Mouse (Mus musculus) thymus, adult 18-20 months (tissue): ENCODE measurements around the gene Wfikkn2.

ENCODE experiments used
- DNase-seq, 2 experiments: peaks; one replicate each; pipeline ENCODE4 v3.0.0; 2022; ENCODE audit warnings: mixed read lengths in 2 of 2

The Wfikkn2 gene

GRCm38 (mm10) chr11:94221257-94221656, 24.5 kb downstream of the Wfikkn2 start:
- no peak for DNase-seq

- DNase-seq: no peak
Measured at GRCm38 (mm10) chr11:94216247-94216646, 29.6 kb downstream of the Wfikkn2 start.

DNA sequence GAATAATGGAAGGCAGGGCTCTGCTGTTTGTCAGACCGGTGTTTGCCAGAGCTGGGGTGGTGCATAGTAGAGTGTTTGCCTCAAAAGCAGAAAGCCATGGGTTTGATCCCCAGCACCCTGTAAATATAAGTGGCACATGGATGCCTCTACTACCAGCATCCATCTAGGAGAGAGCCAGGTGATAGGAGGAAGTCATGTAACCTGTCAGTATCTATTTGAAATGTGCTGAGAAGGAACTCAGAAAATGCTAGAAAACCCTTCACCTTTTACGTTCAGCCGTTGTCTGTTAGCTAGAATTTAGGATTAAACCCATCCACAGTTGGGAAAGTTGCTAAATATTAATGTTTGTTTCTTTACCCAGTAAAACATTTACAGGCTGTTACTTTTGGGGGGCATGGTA, 30.2 kb downstream of the Wfikkn2 start:
- no peak for DNase-seq

DNA sequence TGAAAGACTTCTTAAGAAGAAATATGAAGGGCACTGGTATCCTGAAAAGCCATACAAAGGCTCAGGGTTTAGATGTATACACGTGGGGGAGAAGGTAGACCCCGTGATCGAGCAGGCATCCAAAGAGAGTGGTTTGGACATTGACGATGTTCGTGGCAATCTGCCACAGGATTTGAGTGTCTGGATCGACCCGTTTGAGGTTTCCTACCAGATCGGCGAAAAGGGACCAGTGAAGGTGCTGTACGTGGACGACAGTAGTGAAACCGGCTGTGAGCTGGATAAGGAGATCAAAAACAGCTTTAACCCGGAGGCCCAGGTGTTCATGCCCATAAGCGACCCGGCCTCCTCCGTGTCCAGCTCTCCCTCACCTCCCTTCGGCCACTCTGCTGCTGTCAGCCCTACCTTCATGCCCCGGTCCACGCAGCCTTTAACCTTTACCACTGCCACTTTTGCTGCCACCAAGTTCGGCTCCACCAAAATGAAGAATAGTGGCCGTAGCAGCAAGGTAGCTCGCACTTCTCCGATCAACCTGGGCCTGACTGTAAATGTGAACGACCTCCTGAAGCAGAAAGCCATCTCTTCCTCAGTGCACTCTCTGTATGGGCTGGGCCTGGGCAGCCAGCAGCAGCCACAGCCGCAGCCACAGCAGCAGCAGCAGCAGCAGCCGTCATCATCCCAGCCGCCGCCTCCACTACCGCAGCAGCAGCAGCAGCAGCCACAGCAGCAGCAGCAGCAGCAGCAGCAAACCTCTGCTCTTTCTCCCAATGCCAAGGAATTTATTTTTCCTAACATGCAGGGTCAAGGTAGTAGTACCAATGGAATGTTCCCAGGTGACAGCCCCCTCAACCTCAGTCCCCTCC, 31.8 kb downstream of the Wfikkn2 start:
- DNase-seq: no peak

- no peak for DNase-seq
Measured at GRCm38 (mm10) chr11:94212997-94213396, 32.8 kb downstream of the Wfikkn2 start.

GRCm38 (mm10) chr11:94212489-94212836, 33.3 kb downstream of the Wfikkn2 start:
- DNase-seq: no peak

DNA sequence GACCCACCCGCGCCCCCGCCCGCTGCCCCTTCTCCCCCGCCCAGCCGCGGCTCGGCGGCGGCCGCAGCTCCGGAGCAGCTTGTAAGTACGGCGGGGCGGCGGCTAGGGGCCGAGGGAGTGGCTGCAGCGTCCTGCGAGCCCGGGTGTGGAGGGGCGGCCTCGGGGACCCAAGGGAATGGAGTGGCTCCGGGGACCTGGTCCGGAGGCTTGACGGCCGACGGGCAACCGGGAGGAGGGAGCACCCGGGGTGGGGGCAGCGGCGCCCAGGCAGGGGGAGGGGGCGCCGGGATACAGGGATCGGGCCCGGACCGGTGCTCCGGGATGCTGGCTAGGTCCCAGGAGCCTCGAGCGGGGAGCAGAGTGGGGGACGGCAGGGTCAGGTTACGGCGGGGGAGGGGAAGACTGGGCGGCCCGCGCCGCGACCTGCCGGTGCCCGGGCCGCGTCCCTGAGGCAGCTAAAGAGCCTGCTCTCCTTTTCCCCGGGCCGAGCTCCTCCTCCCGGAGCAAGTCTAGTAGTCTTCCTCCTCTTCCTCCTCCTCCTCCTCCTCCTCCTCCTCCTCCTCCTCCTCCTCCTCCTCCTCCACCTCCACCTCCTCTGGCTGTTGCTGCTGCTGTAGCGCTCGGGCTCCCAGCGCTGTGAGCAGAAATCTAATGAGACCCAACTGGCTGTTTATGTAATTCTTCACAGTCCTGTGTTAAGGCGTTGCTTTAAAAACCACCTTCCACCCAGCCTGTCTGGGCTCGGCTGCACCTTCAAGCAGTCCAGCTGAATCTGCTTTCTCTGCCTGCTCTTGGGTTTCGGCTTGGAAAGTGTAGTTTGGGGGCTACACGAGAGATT, 33.9 kb downstream of the Wfikkn2 start:
- DNase-seq: peak; percentile 67 to 68

- peak; percentile 98 to 99 for DNase-seq
Measured at GRCm38 (mm10) chr11:94211124-94211603, 34.6 kb downstream of the Wfikkn2 start, which contains the start of gene Tob1. Tob1 (plus strand) TSS chr11:94211454.

- peak; percentile 86 to 94 for DNase-seq
Measured at GRCm38 (mm10) chr11:94210191-94211086, 35.4 kb downstream of the Wfikkn2 start.

- no peak for DNase-seq
Measured at GRCm38 (mm10) chr11:94209695-94210131, 36.1 kb downstream of the Wfikkn2 start.

GRCm38 (mm10) chr11:94208811-94209675, 36.8 kb downstream of the Wfikkn2 start:
- no peak for DNase-seq

DNA sequence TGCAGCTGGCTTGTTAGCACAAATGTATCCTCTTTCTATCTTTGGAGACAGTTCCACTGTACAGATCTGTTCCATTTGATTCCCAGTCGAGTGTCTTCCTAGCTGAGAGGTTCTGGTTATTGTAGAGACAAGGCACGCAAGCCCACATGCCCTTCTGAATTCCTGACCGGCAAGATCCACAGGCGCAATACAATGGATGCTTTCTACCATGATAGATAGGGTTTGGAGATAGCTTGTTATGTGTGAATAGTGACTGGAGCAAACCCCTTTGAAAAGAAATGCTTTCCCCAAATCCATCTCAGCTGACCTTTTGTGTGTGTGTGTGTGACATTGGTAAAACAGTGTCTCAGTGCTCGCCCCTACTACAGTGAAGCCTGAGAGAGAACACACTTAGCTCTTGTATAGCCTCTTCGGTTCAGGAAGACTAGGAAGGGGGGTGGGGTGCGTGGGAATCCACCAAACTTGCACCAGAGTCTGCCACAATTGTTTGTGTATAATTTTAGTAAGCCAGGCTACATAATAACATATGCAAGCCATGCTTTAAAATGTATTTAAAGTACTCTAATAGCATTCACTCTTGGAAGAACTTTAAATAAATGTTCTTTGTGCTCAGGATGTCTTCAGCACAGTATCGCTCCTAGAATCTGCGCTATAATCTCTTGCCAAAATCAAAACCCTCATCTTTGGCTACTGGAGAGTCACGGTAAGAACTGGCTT, 39.2 kb downstream of the Wfikkn2 start:
- DNase-seq: no peak

DNA sequence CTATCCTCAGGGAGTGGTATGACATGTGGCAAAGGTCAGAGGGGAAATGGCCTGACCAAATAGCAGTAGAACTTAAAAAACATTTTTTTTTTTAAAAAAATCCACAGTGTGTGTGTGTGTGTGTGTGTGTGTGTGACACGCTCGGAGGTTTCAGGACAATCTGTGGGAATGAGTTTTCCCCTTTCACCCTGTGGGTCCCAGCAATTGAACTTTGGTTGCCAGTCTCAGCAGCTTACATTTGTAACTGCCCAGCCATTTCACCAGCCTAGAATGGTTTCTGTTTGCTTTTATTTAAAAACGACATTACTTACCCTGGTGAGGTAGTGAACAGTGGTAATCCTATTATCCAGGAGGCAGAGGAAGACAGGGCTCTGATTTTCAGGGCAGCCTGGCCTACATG, 42.7 kb downstream of the Wfikkn2 start:
- DNase-seq: no peak

- DNase-seq: no peak
Measured at GRCm38 (mm10) chr11:94202106-94202505, 43.7 kb downstream of the Wfikkn2 start.

GRCm38 (mm10) chr11:94200422-94200821, 45.4 kb downstream of the Wfikkn2 start:
- no peak for DNase-seq

DNA sequence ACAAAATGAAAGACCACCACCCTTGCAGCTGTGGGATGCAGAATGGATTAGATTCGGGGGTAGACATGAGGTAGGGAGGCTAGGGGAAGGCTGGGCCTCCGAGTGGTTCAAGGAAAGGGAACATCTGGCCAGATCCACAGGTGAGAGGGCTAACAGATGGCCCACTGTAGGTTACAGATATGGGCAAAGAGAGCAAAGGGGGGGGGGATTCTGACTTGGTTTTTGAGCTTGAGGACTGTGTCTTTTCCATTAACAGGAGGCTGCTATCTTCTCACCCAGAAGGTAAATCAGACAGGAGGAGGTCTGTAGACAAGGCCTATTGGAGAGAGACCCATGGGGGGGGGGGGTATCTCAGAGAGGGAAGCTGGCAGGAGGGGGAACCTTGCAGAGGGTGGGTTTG, 46.0 kb downstream of the Wfikkn2 start:
- DNase-seq: no peak

DNA sequence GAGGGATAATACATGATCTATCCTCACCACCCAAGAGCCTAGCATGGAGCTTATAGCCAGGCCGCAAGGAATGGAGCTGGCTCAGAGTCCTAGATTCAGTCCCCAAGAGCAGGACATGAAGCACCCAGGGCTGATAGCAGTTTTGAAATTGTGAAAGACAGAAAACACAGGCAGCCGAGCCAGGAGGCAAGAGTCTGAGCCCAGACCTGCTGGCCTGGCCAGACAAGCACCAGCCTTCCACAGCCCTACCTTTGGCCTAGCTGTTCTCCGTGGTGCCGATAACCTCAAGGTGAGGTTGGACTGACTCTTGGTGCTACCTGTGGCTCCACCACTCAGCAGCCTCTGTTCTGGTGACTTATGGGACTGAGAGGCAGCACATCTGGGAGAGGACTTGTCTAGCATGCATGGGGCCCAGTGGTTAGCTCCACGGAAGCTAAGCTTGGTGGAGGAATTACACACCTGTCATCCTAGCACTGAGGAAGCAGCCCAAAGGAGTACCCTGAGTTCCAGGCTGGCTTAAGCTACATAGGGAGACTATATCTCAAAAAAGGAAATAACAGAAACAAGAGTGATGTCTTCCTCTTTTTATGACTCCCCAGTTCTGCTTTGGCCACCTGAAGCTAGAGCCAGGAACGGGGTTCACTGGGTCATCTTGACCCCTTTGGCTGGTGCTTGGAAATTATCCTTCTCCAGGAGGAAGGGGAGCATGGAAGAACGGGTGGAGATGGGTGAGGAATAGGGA, 47.2 kb downstream of the Wfikkn2 start:
- no peak for DNase-seq

DNA sequence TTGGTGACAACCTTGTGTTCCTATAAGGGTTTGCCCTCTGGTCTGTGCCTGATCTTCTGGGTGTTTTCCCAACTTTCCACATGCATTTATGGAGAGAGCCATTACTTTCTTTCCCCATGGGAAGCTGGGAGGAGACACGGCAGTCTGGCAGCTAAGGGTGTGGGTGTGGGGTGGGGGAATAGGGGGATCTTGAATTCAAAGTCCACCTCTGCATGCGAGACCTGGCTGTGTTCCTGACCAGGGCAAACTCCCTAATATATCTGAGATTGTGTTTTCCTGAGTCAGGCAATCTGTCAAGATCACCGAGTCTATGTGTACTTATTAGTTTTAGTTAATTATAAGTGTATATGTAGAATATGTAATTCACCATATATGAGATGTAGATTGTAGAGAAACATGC, 49.5 kb downstream of the Wfikkn2 start:
- DNase-seq: no peak

- DNase-seq: no peak
Measured at GRCm38 (mm10) chr11:94193109-94193508, 52.7 kb downstream of the Wfikkn2 start.

DNA sequence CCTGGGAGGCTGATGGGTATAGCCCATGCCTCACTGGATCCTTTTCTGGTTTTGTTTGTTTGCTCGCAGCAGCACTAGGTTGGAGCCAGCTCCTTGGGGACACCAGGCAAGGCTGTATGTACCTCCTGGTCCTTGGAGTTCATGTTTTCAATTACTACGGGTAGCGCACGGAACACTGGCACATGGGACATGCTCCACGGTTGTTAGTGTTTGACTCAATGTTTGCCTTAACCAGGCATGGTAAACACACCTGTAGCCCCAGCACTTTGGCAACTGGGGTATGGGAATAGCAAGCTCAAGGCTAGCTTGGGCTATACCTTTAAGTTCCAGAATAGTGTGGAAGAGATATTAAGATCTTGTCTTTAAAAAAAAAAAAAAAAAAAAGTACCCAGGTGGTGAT, 55.1 kb downstream of the Wfikkn2 start:
- DNase-seq: no peak
